Mouse (Mus musculus) left cerebral cortex, adult 2 months (tissue): ENCODE measurements around the gene Wdhd1. TPM values are rescaled to one million over a fixed set of nuclear protein-coding genes. Genes with fewer than 3 reads are reported as not detected.

ENCODE experiments used
- DNase-seq, 2 experiments: peaks; one replicate each; pipeline ENCODE4 v3.0.0; 2021 to 2022; ENCODE audit warnings: low spot score in 2 of 2, mixed read lengths in 1 of 2; ENCODE audit errors: extremely low spot score in 1 of 2
- H3K27ac ChIP-seq: fragments of 200-600 bp; 2 replicates; pipeline ENCODE4 v1.8.1; 2022
- H3K4me3 ChIP-seq: fragments of 200-600 bp; 2 replicates; pipeline ENCODE4 v1.8.1; 2022
- CTCF ChIP-seq: fragments of 200-600 bp; IDR thresholded peaks from 2 replicates; pipeline ENCODE4 v1.8.1; 2022; ENCODE audit warnings: antibody characterized with exemption, mild to moderate bottlenecking, moderate library complexity
- intact Hi-C: fragments of 180-260 bp; cut with DNase I; formaldehyde crosslinking; loops from one replicate; pipeline ENCODE4 v1.15.1; 2025
- total RNA-seq, 2 experiments: library from RNA; stranded (reverse); gene quantifications; 2 replicates each; pipeline ENCODE4 v1.2.3; 2021

Gene Wdhd1
- total RNA-seq, 2 experiments from 2014 or later = 4.9 to 6.8 TPM

DNA sequence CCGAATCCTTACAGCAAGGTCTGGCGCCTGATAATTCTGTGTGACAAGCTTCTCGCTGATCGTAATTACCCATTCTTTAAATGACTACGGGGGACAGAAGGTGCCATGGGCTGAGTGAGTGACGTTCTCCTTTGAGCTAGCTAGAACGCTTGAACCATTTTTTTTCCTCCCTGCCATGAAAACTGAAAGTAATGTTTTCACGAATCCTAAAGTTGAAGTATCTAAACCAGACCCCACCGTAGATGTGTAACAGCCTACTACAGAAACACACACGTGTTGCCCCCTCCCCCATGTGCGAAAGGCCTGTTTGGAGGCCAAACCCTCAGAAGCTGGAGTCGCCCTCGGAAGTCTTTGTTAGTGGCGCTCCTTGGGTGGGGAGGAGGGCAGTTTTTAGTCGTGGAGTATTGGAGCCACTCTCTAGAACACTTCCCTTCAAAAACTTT is 22.2 kb upstream of the Wdhd1 start:
- intact Hi-C loops = loop anchor here (2.0 kb wide), 1 partner anchor 22 kb away; the partner anchor contains the start of genes Socs4 and Wdhd1
- no peak for TF ChIP-seq CTCF
- no peak for DNase-seq
- H3K27ac ChIP-seq = peak overlapping the region; percentile 98
- peak overlapping the region; percentile 99 for H3K4me3 ChIP-seq

DNA sequence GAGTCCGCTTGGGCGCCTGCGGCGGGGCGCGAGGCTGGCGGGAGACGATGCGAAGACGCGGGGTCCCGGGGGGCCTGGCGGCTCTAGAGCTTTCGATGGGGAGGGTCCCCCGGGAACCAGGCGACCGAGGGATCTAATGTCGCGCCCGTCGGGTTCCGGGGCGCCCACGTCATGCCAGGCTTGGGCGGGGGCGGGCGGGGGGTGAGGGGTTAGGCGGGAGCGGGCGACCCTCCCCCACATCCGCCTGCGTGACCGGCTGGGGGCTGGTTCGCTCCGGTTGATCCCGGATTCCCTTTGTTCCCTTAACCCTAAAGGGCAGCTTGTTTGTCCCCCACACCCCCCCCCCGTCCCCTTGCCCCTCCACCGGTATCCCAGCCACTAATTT is 21.7 kb upstream of the Wdhd1 start:
- intact Hi-C loops = loop anchor here (2.0 kb wide), 1 partner anchor 22 kb away; the partner anchor contains the start of genes Socs4 and Wdhd1
- H3K4me3 ChIP-seq = peak overlapping the region; percentile 99
- no peak for TF ChIP-seq CTCF
- peak overlapping the region; percentile 98 for H3K27ac ChIP-seq
- DNase-seq = no peak

DNA sequence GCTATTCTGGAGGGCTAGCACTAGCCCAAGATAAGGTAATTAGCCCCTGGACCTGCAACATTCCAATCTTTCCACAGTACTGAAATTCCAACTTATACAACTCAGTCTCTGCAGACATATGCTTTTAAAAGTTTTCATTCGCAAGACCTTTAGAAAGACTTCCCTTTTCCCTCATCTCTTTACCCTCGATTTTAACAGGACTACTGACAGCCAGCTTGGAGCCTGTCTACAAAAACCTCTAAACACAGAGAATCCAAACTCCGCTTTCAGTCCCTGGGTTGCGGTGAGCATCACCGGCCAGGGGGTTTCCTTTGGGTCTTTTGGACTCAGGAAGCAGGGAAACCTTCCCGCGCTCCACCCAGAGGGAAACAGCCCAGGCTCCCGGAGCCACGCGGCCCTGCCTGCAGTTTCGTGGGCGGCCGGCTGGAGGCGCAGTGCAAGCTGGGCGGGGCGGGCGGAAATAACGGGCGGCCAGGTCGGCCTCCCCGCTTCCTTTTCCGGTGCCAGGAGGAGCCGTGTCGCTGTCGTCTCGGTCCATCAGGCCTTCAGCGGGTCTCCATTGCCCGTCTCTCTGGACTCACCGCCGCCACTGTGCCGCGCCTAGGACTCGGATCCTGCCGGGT is 21.2 kb upstream of the Wdhd1 start, which contains the start of gene Mapk1ip1l:
TSS of gene Mapk1ip1l (plus strand) at position 482 of the 623 bp plus-strand sequence.
- Histone ChIP-seq H3K4me3 (peak within 1 kb of the TSS; percentile 99), H3K27ac (peak within 1 kb of the TSS; percentile 98)
- peak; percentile 100 for TF ChIP-seq CTCF
- DNase-seq = peak; percentile 87 to 96
- intact Hi-C loops = loop anchor here (2.0 kb wide), 1 partner anchor 21 kb away; the partner anchor contains the start of genes Socs4 and Wdhd1

DNA sequence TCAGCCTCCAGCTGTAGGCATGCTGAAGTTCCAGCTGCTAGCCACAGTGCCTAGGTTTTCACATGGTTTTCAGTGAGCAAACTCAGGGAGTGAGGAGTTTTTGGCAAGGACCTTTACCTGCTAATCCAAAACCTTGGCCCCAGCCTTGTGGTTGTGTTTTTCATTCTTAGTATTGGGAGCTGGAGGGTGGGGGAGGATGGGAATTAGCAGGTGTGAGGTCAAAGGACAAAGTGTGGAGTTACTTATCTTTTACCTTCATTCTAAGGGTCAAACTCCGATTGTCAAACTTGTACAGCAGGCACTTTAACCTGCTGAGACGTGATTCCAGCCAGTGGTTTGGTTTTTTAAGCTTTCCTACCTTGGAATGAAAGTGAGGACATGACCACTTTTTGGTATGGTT is 19.6 kb upstream of the Wdhd1 start:
- no peak for TF ChIP-seq CTCF
- Histone ChIP-seq H3K27ac (no peak overlapping the region), H3K4me3 (no peak overlapping the region)
- intact Hi-C loops = no loop called here
- no peak for DNase-seq

DNA sequence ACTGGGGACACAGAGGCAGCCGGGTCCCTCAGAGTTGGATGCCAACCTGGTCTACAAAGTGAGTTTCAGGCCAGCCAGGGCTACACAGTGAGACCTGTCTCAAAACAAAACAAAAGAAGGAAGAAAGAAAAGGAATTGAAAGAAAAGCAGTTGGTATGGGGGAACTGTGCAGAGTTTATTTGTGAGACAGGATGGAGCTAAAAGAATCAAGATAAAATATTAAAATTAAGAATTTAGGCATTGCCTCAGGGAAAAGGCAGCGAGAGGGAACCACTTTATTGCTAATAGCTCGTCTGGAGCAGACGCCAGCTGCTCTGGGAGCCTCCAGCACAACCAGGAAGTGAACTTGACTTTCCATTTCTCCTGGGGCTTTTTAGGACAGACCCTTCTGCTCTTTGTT is 17.5 kb upstream of the Wdhd1 start:
- no peak for TF ChIP-seq CTCF

DNA sequence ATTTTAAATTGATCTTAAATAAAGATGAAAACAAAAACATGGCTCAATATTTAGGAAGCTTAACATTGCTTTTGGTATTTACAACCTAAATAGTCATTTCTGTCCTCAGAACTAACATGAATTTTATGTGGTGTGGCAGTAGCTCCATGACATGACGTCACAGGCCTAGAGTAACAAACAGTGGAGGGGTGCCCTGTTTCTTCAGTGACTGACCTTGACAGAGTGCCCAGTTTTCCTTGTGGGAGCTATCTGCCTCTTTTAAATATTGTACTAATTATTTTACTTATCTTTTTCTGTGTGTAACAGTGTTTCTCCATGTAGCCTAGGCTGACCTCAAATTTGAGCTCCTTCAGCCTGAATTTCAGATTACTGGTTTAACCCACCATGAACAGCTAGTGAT is 15.1 kb upstream of the Wdhd1 start:
- no peak for TF ChIP-seq CTCF

More for the DNA sequence above, 17.5 kb upstream of the Wdhd1 start:
- intact Hi-C loops = no loop called here
- no peak for DNase-seq
- no peak overlapping the region for H3K4me3 ChIP-seq
- no peak overlapping the region for H3K27ac ChIP-seq

DNA sequence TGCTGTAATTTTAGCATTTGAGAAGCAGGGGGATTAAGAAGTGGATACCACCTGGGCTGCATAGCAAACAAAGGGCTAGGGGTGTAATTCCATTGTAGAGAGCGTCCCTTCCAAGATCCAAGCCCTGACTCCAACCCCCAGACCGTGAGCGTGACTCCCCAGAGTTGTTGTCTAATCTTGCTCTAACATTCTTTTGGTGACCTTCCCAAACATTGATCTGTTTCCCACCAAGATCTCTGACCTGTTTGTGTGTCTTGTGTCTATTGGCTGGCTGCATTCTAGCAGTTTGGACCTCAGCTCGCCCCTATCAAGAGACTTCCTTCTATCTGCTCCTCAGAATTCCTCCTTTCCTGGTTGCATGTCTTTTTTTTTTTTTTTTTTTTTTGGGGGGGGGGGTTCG is 10.4 kb upstream of the Wdhd1 start:
- TF ChIP-seq CTCF = no peak
- no peak for DNase-seq
- intact Hi-C loops = no loop called here

More for the DNA sequence above, 15.1 kb upstream of the Wdhd1 start:
- H3K4me3 ChIP-seq = no peak overlapping the region
- intact Hi-C loops = no loop called here
- DNase-seq = no peak
- H3K27ac ChIP-seq = no peak overlapping the region

DNA sequence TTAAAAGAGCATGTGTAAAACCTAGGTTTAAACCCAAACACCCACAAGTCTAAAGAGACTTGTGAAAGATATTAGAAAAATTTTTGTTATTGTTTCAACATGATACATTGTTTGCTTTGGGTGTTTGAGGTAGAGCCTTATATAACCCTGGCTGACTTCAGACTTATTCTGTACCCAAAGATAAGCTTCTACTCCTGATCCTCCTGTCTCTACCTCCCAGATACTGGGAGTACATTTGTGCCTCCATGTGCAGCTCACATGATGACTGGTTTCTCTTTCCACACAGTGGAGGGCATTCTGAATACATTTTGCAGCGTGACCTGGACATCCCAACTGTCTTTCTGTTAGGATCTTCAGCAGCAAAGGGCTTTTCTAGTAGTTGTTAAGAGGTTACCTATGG is 9.6 kb upstream of the Wdhd1 start:
- H3K27ac ChIP-seq = no peak overlapping the region
- no peak for DNase-seq
- TF ChIP-seq CTCF = no peak
- intact Hi-C loops = no loop called here
- H3K4me3 ChIP-seq = no peak overlapping the region

More for the DNA sequence above, 10.4 kb upstream of the Wdhd1 start:
- Histone ChIP-seq H3K4me3 (no peak overlapping the region), H3K27ac (no peak overlapping the region)

DNA sequence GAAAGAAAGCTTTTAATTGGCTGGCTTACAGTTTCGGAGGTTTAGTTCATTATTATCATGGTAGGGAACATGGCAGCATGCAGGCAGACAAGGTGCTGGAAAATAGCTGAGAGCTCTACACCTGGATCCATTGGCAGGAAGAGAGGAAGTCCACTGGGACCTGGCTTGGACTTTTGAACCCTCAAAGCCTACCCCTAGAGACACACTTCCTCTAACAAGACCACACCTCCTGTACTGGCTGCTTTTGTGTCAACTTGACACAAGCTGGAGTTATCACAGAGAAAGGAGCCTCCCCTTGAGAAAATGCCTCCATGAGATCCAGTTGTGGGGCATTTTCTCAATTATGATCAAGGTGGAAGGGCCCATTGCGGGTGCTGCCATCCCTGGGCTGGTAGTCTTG is 8.6 kb upstream of the Wdhd1 start:
- intact Hi-C loops = no loop called here
- no peak for TF ChIP-seq CTCF
- DNase-seq = no peak

DNA sequence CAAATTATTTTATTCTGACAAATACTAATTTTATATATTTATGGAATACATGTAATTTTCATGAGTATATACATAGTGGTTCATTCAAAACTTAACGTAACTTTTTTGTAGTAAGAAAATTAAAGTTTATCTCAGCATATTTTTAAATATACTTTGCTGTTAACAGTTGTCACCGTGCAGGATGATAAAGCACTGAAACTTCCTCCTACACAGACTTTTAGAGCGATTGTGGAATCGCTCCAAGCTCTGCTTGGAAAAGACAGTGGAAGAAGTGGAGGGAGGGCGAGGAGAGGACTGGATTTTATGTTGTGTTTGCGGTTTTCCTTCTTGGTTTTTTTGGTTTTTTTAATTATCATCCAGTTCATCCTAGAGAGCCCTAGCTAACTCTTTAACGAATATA is 6.9 kb upstream of the Wdhd1 start:
- TF ChIP-seq CTCF = no peak
- DNase-seq = no peak
- intact Hi-C loops = no loop called here
- H3K4me3 ChIP-seq = no peak overlapping the region
- H3K27ac ChIP-seq = no peak overlapping the region

More for the DNA sequence above, 8.6 kb upstream of the Wdhd1 start:
- no peak overlapping the region for H3K27ac ChIP-seq
- H3K4me3 ChIP-seq = no peak overlapping the region

DNA sequence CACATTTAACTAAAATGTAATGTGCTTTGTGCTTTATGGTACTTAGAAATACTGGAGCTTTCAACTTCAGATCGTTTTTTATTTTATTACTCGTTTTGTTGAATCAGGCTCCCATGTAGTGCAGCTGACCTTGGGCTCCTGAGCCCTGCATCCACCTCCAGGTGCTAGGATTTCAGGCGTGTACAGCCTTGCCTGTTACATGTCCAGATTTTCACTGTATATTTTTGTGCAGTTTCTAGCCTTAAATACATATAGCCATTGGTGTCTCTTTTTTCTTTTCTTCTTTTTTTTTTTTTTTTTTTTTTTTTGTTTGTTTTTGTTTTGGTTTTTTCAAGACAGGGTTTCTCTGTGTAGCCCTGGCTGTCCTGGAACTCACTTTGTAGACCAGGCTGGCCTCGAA is 4.9 kb upstream of the Wdhd1 start:
- Histone ChIP-seq H3K27ac (no peak overlapping the region), H3K4me3 (no peak overlapping the region)
- TF ChIP-seq CTCF = no peak
- intact Hi-C loops = no loop called here
- DNase-seq = no peak

DNA sequence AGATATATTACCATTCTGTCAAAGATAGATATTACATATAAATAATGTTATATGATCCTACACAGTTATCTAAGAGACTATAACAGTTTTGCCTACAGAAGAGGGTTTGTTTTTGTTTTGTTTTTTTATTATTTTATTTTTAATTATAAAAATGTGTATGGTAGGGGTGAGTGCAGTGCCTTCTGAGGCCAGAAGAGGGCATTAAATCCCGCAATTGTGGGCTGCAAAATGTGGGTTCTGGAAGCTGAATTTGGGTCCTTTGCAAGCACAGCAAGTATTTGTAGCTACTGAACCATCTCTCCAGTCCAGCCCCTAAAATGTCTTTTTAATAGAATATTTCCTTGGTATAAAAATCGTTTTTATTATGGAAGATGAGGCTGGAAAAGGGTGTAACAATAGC is 2.4 kb upstream of the Wdhd1 start:
- TF ChIP-seq CTCF = peak; percentile 42
- intact Hi-C loops = no loop called here

More for the DNA sequence above, 2.4 kb upstream of the Wdhd1 start:
- DNase-seq = no peak
- Histone ChIP-seq H3K4me3 (no peak overlapping the region), H3K27ac (no peak overlapping the region)
